Mouse (Mus musculus) CD4-positive, CD25-positive, alpha-beta regulatory T cell, adult 4 months (primary cell): ENCODE measurements around the gene Dmd. TPM values are rescaled to one million over a fixed set of nuclear protein-coding genes. Genes with fewer than 3 reads are reported as not detected.
"Not testable (repeated sequence)": the region's sequence is repeated elsewhere in the genome, so short reads cannot be mapped to it uniquely, and the experiment has no call there.

Source experiments
- ATAC-seq: one replicate; pipeline ENCODE4 v1.8.0; 2017
- polyA plus RNA-seq, 2 experiments: library from polyadenylated mRNA; unstranded; fragments of 100-300 nt; shearing (Covaris generic); gene quantifications; one replicate each; pipeline ENCODE4 v1.2.1; 2017

Dmd gene
- polyA plus RNA-seq: 1 to 10 TPM in 1 of 2 experiments, under 1 TPM in 1; 0.98 to 2.7 TPM

DNA sequence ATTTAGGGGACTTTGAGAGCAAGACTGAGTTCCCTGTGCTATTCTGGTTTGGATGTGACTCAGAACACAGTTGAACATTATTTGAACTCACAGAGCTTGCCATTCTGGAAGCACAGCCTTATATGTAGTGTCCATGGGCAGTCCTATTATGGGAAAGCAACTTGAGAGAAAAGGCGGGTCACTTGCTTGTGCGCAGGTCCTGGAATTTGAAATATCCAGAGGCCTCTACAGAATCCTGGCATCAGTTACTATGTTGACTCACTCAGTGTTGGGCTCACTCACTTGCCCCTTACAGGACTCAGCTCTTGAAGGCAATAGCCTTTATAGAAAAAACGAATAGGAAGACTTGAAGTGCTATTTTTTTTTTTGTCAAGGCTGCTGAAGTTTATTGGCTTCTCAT is at the start of gene Dmd:
Gene Dmd, plus strand, starts transcription at position 241 of the 400 bp plus-strand sequence.
- ATAC-seq: no peak

DNA sequence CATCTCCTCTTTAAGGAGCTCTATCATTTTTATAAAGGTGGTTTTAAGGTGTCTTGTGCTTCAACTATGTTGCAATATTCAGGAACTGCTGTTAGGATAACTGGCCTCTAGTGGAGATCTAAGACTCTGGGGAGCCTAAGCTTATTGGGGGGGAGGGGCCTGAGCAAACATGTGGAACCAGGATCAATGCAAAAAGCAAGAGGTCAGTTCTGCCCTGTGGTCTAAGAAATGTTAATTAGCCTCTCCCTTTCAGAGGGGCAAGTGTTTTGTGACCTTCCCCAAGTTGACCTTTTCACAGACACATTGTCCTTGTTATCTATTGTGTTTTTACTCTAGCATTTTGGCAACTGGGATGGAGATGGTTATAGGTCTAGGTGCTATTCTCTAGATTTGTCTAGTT is 47.2 kb upstream of the Dmd start:
- no peak for ATAC-seq

DNA sequence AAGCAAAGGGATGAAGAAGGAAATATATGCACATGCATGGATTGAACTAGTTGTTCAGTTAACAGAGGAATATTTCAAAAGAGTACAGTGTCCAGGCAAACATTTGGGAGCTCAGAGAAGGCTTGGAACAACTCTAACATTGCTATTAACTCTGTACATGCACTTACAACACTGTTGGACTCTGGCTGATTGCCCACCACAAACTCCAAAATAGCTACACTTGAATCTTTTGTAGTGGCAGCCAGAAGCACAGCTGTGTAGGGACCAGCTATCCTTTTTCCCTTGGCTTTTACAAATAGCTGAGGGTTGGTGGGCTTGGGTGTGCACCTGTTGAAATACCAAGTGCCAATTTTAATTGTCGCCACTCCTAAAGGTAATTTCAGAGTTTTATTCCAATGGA is 39.0 kb downstream of the Dmd start:
- no peak for ATAC-seq

DNA sequence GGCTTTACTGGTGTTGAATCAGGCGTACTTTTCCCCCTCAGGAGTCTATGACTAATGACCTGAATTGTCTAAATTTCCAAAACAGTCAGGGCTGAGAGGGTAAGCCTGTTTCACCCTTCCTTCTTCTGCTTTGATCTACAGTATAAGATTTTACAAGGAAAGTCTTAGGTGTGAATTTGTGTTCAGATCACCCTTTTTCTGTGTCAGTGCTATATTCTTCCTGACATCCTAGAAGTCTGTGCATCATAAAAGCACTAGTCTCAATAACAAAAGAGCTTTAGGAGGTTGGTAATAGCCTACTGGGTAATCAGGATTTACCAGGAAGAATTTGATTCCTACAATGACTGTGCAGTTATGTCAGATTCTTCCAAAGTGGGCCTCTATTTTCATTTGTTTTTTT is 101.5 kb downstream of the Dmd start:
- no peak for ATAC-seq

DNA sequence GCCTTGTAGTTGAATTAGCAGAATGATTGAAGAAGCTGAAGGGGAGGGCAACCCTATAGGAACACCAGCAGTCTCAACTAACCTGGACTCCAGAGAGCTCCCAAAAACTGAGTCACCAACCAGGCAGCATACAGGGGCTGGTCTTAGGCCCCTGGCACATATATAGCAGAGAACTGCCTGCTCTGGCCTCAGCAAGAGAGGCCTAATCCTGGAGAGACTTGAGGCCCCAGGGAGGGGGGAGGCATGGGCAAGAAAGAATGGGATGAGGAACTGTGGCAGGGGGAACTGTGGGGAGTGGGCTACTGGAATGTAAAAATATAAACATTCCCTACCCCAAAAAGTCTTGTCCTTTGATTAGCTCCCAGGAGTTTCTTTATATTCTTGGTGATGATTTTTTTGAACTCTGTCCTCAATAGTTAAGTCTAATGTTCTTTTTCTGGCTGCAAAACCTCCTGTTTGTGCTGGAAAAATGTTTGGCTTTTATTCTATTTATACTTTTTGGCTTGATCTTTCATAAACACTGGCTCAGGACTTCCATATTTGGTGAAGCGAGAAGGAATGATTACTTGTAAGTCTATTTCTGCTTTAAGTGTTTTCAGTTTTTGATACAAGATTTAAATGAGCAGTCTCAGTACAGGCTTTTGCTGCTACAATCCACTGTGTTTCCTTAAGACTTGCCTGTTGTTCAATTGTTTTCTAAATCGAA is 167.7 kb downstream of the Dmd start:
- no peak for ATAC-seq

DNA sequence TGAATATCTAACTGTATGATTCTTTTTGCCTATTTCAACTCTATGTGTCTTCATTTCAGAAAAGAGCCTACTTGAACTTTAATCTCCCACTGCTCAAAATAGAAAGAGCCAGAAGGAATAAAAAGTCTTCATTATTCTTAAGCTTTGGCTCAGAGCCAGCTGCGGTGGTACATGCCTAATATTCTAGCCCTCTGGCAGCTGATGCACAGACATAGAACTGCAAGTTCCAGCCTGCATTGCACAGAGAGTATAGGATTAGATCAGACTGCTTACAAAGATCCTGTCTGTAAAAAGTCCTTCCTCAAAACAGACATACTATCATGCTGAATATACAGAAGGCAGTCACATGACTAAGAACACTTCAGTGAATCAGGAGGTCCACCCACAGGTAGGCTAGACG is 168.5 kb downstream of the Dmd start:
- no peak for ATAC-seq

DNA sequence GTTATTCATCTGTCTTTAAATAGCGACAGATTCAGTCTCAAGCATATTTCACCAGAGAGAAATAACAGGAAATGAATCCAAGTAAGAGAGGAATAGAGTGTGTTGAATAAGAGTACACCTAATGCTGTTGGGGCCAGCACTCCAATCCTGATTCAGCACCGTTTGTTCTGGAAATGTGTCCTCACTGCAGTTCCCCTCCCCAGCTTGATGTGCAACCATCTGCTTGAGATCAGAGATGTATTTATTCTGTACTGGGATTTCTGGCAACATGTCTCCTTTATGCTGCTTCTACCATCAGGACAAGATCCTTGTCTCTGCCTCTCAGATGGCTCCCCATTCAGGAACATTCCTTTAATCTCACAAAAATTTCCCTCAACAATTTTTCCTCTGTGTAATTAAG is 271.9 kb downstream of the Dmd start:
- no peak for ATAC-seq

DNA sequence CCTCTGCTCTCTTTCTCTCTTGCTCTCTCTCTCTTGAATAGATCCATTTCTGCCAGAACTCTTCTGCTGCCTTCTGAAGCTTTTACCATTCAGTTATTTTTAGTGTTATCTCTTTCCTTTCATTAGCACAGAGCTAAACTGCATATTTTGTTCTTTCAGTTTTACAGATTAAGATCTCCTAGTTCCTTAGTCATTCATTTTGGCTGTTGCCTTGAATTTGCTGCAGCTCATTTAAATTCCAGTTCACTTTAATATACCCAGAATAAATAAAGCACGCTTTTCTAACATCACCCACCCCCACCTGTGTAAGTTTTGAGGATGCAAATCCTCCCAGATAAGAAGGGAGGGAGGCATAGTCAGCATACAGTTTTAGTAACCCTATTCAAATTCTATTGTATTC is 272.4 kb downstream of the Dmd start:
- no peak for ATAC-seq

DNA sequence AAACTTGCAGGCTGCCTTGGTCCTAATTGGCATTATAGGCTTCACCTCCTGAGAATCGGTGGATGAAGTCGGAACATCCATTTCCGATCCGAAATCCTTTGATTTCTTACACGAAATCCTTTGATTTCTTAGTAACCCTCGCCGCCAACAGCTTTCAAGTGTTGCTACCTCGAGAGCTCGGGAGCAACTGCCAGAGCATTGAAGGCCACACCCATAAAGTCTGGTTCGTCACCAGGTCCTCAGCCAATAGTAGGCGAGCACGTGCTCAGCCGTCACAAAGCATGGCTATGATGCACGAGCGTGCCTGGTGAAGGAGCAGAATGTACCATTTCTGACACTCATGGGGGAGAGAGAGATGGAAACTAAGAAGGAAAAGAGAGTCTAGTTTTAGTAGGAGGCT is 538.9 kb downstream of the Dmd start, which contains the start of gene Tsga8:
Gene Tsga8, minus strand, starts transcription at position 327 of the 400 bp plus-strand sequence.
- no peak for ATAC-seq

DNA sequence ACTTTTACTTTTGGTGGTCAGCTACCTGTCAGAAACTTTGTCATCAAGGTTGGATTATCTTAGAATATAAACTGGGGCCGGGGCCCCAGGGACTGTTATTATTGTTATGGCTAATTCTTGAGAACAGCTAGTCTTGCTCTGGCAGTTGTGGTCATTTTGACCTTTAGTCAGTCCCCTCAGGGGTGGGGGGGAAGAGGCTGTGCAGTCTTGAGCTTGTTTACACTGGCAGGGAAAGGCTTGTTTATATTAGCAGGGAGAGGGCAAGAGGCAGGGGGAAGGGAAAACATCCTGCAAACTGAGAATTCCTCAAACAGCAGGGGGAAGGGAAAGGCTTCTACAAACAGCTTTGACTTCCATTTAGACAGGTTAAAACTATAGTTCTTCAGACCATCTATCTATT is 726.3 kb downstream of the Dmd start:
- no peak for ATAC-seq

DNA sequence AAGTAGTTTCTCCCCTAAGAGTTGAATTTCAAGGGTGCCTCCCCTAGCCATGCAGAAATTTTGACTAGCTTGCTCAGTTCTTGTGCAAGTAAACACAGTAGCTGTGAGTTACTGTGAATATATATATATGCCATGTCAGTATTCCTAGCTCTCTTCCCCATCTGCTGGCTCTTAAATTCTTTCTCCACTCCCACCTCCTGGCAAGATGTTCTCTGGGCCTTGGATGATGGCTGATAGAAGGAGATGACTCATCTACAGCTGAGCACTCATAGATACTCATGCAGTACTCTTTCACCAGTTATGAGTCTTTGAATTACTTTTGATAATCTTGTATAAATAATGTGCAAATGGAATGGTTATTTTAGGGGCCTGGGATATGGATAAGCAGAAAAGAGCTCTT is 737.9 kb downstream of the Dmd start:
- no peak for ATAC-seq

DNA sequence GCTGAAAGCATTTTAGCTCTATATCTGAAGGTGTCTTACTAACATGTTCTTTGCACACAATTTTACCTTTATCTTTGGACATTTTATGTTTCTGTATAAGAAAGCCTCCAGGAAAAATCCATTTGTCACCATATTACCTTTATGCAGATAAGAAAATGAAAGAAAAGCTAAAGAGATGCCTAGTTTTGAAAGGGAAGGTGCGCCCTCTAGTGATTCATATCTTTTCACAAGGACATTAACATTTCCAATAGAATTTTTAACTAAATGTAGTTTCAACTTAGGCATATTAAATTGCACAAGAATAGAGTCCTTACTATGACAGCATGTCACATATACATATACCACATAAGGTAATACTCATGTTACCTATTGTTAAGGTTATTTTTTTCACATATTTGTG is 791.9 kb downstream of the Dmd start:
- ATAC-seq: no peak

DNA sequence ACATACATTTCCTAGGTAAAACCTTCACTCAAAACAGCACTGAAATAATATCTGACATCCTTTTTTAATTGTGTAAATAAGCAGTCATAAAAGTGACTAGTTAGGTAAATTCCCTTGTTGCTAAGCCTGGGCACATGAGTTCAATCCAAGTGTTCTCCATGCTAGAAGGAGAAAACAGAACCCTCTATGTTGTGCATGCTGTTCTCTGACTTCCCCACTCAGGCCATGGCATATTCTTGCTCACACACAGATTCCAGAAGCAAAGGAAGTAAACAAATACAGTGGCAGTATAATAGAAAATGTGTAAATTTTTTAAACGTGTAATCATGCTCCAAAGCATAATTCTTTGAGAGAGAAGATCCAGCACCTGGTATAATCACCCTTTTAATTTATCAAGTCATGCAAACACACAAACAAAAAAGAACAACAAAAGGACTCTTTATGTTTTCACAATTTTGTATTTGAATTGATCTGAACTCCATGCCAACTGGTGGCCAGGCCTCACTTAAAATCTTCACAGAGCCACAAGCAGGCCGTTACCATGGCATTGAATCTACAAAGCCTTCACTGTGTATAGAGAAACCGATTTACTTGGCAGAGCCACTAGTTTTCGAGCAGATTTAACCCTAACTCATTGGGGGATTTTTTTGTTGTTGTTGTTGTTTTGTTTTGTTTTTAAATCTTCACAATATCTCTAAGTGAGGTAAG is 797.8 kb downstream of the Dmd start:
- ATAC-seq: no peak

DNA sequence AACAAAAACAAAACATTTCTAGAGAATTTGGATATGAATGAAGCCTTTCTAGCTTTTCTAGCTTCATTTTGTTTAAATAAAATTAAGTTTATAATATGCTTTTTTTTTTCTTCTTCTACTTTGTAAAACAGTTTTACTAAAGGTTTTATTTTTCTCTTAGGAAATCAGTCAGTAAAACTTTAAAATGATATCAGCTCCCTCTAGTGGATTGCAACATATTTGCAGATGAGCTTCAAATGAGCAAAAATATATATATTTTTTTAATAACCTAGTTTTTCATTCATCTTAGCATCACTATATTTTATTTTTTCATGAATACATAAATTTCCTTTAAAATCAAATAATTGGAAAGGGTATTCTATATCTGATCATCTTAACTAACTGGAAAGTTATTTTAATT is 838.7 kb downstream of the Dmd start:
- ATAC-seq: no peak

DNA sequence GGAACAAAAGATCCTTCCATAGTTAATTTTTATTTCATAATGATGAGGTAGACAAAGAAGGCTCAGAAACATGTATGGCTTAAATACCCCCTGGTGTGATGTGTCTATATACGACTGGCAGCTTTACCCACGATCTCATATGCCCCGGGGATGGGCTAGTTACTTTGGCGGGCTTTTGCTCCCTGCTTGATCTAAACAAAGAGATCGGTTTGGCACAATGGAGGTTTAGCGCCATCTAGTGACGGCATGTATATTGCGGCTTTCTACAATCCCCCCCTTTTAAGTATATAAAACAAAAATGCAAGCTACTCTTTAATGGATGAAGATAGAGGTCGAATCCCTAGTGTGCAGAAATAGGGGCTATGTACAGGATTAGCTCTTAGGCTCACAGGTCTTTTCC is 918.8 kb downstream of the Dmd start:
- ATAC-seq: not testable (repeated sequence)

DNA sequence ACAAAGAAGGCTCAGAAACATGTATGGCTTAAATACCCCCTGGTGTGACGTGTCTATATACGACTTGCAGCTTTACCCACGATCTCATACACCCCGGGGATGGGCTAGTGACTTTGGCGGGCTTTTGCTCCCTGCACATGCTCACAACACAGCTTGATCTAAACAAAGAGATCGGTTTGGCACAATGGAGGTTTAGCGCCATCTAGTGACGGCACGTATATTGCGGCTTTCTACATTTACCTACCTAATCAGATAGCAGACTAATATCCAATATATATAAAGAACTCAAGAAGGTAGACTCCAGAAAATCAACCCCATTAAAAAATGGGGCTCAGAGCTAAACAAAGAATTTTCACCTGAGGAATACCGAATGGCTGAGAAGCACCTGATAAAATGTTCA is 926.7 kb downstream of the Dmd start:
- not testable (repeated sequence) for ATAC-seq

DNA sequence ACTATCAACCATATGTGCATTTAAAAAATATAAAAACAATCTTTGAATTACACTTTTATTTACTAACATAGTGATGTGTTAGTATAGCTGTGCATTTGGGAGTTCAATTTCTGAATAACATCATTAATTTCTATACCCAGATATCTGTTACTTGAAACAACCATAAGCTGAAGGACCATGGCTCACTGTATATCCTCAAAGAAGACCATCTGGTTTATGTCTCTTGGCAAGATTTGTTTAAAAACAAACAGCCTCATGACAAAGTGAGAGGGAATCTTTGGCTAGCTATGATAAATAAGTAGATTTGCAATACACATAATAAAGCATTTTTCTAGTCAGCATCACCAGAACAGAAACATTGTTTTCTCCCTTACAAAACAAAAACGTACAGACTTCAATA is 1027.2 kb downstream of the Dmd start:
- ATAC-seq: no peak

DNA sequence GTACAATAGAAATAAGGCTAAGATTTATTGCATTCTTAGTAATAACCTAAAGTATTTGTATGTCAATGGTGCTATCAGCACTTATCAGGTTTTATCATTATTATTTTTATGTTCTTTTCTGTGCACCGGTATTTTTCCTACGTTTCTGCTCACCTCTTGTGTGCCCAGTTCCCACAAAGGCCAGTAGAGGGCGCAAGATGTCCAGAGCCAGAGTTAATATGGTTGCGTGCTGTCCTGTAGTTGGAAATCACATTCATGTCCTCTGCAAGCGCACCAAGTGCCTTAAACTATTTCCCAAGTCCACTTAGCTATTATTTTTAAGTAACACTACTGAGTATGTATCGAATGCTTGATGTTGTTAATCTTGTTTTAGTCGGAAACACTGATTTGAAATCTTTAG is 1052.6 kb downstream of the Dmd start:
- no peak for ATAC-seq

DNA sequence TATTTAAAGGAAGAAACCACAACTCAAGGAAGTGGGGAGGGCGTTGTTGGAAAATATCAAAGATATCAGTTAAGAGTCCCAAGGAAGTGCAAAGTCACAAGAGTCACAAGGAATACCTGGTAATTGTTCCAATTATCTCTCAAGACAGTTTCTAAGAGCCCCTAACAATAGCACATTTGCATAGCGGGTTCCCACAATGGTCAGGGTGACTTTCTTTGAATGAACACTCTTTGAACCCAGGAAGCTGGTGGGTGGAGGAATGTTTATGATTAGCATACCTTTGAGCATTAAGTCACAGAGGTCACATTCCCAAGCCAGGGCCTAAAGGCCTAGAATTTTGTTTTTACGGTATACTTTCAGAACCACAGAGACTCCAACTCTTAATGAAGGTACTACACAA is 1113.8 kb downstream of the Dmd start:
- ATAC-seq: not testable (repeated sequence)

DNA sequence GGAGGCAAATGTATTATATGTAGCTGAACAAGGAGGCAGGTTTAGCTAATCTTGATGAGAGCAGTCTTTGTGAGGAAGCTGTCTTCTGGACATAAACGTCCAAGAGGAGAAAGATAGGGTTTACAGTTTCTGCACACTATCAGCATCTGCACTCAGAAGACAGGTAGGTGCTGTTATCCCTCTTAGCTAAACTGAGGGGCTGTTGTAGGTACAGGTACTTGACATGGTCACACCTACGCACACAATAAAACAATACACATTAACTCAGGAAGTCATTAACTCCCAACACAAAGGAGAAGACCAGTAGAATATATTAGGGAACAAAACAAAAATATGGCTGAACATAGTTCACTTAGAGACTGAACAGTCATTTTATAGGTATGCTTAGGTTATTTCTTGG is 1217.2 kb downstream of the Dmd start:
- ATAC-seq: no peak

DNA sequence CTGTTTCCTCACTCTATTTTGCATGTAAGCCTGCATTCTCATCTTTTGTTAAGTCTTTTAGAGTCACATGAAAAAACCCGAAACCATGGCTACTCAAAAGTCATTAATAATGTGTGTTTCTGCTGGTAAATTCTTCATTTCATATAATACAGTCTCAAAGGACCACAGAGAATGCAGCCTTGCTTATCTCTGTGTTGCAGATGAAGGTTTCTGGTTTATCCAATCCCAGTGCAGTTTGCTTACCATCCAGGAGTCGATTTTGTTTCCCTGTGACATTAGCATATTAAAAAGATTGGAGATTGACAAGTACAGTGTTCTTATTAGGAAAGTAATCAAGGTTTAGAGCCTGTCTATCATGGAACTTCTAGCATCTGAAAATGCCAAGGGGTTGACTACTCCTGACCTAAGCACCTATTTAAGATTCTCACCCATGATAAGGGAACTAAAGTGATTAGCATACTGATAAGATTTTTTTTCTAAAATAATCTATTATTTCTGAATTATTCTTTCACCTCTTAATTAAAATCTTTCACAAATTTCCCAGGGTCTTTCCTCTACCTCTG is 1292.7 kb downstream of the Dmd start:
- ATAC-seq: no peak

DNA sequence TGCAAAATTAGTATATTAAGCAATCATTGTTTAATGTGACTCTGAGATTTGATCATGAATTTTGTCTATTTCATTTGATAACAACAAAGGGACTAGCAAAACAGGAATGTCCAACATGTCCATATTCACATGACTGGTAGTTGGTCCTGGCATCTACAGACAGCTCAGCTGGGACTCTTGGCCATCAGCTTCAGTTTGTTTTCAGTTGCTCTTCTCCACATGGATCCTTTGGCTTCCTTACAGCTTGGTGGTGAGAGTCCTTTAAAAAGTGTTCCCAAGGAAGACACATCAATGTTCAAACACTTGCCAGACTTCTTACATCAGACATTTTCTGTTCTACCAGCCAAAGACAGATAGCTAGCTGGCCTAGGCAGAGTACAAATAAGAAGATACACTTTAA is 1381.9 kb downstream of the Dmd start:
- no peak for ATAC-seq

DNA sequence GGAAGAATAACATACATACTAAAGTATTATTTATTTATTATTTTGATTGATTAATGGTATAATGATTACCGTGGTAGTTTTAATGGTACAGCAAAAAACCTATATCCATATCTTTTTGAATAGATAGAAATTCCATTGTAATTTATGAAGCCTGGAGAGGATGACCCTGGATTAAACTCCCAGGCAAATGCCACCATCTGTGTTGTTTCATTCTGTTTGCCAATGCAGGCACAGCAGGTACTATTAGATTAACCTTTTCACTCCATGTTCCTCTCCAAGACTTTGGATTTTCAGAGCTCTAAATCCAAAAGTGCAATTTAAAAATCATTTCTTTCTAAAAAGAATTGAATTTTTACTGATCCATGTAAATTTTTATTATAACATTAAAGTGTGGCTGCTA is 1383.5 kb downstream of the Dmd start:
- ATAC-seq: no peak

DNA sequence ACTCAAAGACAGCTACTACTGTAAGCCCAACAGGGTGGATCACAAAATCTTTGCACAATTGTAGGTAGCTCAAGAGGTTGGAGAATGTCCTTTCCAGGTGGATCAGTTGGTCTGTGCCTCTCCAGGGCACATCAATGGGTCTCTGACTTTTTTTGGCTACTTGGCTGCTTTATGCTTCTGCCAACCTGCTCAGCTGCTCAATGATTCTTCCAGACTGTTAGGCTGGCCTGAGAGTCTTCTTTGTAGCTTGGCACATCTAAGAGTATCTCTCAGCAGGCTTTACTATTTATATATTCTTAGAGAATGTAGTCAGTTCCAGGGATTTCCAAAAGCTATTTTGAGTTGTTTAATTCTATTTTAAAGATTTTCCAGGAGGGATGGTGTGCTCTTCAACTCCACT is 1416.3 kb downstream of the Dmd start:
- no peak for ATAC-seq
